In genomic region chr17:48819703-48820102, GRCm38 (mm10) we compare ENCODE assay signal across 26 mouse cellular contexts.
A peak's percentile ranks its signal among the peaks of the same experiment; 100 is the strongest.
DNase-seq lines count a peak whose midpoint lies in the region; ATAC-seq and TF ChIP-seq lines count a peak whose summit lies in the region.
"Had no signal": no experiment of that assay in that cellular context is flagged by ENCODE, and none has a peak within 500 bp of the region (broad histone marks: within the 10 kb centered on the region; RNA-seq: fewer than 3 reads in every experiment).

No protein-coding gene starts in this region.

- no peaks in the 10 kb centered on the region for H3K9me3 ChIP-seq in limb, embryonic 14.5 days (ENCODE audit: control insufficient read depth, low read length)
- H3K9me3 ChIP-seq in limb, embryonic 10.5 days (replicated peaks): no peaks in the 10 kb centered on the region
- no peaks in the 10 kb centered on the region for H3K9me3 ChIP-seq in lung, embryonic 16.5 days (ENCODE audit: control insufficient read depth, low read length)
- H3K9me3 ChIP-seq: embryonic facial prominence, embryonic 13.5 days; forebrain, embryonic 10.5 days; forebrain, embryonic 13.5 days; heart, embryonic 13.5 days had no signal

- TF ChIP-seq POLR2A in limb, embryonic 14.5 days (IDR thresholded peaks at IDR 0.05; ENCODE audit: borderline replicate concordance, extremely low read depth, insufficient read depth, insufficient read length): no peak

- H3K36me3 ChIP-seq in limb, embryonic 14.5 days (ENCODE audit: control insufficient read depth, insufficient read depth, low read length): no peaks in the 10 kb centered on the region
- H3K36me3 ChIP-seq in limb, embryonic 10.5 days: no peaks in the 10 kb centered on the region
- H3K36me3 ChIP-seq in lung, embryonic 16.5 days (ENCODE audit: control insufficient read depth, insufficient read depth, low read length): no peaks in the 10 kb centered on the region
- H3K36me3 ChIP-seq: embryonic facial prominence, embryonic 13.5 days; forebrain, embryonic 10.5 days; heart, embryonic 13.5 days had no signal

- peak; percentile 12 for DNase-seq in limb, embryonic 14.5 days (ENCODE audit: low spot score)
- no peak for DNase-seq in limb, embryonic 10.5 days (ENCODE audit: low spot score)
- DNase-seq in lung, postnatal 14 days: no peak
- DNase-seq in forelimb bud, embryonic 11.5 days (ENCODE audit: low read depth, low spot score): peak; percentile 11
- DNase-seq in hindlimb bud, embryonic 11.5 days (ENCODE audit: extremely low spot score, low read depth, low spot score): peak; percentile 2
- DNase-seq in layer of hippocampus, adult 8-10 months (ENCODE audit: low spot score in 2 of 2): no peak
- DNase-seq: adrenal gland, adult 2 months; adrenal gland, postnatal 14 days; cerebellum, adult 11 months; cerebellum, adult 2 months; cerebellum, adult 9-11 months; cerebellum, postnatal 25 days; gastrocnemius, adult 2 months; gastrocnemius, postnatal 14 days; heart, adult 18-20 months; heart, postnatal 14 days; heart, postnatal 4 days had no signal

- H3K4me2 ChIP-seq in limb, embryonic 14.5 days (replicated peaks; ENCODE audit: low read depth, low read length, severe bottlenecking): no peak overlapping the region
- no peak overlapping the region for H3K4me2 ChIP-seq in lung, embryonic 16.5 days (ENCODE audit: low read depth, low read length)
- H3K4me2 ChIP-seq: embryonic facial prominence, embryonic 13.5 days; forebrain, embryonic 13.5 days; heart, embryonic 13.5 days; hindbrain, embryonic 14.5 days had no signal

- H3K27ac ChIP-seq in limb, embryonic 14.5 days (replicated peaks; ENCODE audit: low read depth, low read length): no peak overlapping the region
- H3K27ac ChIP-seq in limb, embryonic 10.5 days: no peak overlapping the region
- H3K27ac ChIP-seq in lung, embryonic 16.5 days (ENCODE audit: low read length): peak overlapping the region; percentile 85
- H3K27ac ChIP-seq: embryonic facial prominence, embryonic 13.5 days; forebrain, embryonic 13.5 days; gastrocnemius, adult 2 months; heart, embryonic 13.5 days; hindbrain, embryonic 14.5 days; hindbrain, postnatal 0 days had no signal

- H3K4me3 ChIP-seq in limb, embryonic 14.5 days (replicated peaks; ENCODE audit: low read length): no peak overlapping the region
- no peak overlapping the region for H3K4me3 ChIP-seq in limb, embryonic 10.5 days
- no peak overlapping the region for H3K4me3 ChIP-seq in lung, embryonic 16.5 days (ENCODE audit: low read length)
- H3K4me3 ChIP-seq: embryonic facial prominence, embryonic 13.5 days; forebrain, embryonic 10.5 days; forebrain, embryonic 13.5 days; gastrocnemius, adult 2 months; heart, embryonic 13.5 days had no signal

- 64% methylated on average over 1 of the region's 1 CpGs for whole genome bisulfite sequencing in limb, embryonic 14.5 days
- WGBS in limb, embryonic 10.5 days: 84% methylated on average over 1 of the region's 1 CpGs
- 58% methylated on average over 1 of the region's 1 CpGs for WGBS in lung, embryonic 16.5 days

- ATAC-seq in limb, embryonic 14.5 days (ENCODE audit: low FRiP score, low read depth): no peak
- ATAC-seq in lung, embryonic 16.5 days (ENCODE audit: low read depth): peak; percentile 70
- ATAC-seq: CD4-positive, CD25-positive, alpha-beta regulatory T cell, adult 4 months; forebrain, embryonic 13.5 days; forebrain, embryonic 16.5 days; hindbrain, postnatal 0 days had no signal

- no peak overlapping the region for H3K9ac ChIP-seq in limb, embryonic 14.5 days (ENCODE audit: low read depth, low read length, severe bottlenecking)
- no peak overlapping the region for H3K9ac ChIP-seq in lung, embryonic 16.5 days (ENCODE audit: low read length)
- H3K9ac ChIP-seq: embryonic facial prominence, embryonic 13.5 days; forebrain, embryonic 13.5 days; heart, embryonic 13.5 days; hindbrain, embryonic 14.5 days had no signal

- no peaks in the 10 kb centered on the region for H3K27me3 ChIP-seq in limb, embryonic 14.5 days (ENCODE audit: control insufficient read depth, insufficient read depth, low read length)
- H3K27me3 ChIP-seq in limb, embryonic 10.5 days (ENCODE audit: low read depth, poor library complexity, severe bottlenecking): no peaks in the 10 kb centered on the region
- H3K27me3 ChIP-seq in lung, embryonic 16.5 days (ENCODE audit: control insufficient read depth, insufficient read depth, low read depth, low read length): no peaks in the 10 kb centered on the region
- H3K27me3 ChIP-seq: embryonic facial prominence, embryonic 13.5 days; forebrain, embryonic 13.5 days; heart, embryonic 13.5 days had no signal

- no peaks in the 10 kb centered on the region for H3K4me1 ChIP-seq in limb, embryonic 14.5 days (ENCODE audit: control insufficient read depth, insufficient read depth, low read length)
- no peaks in the 10 kb centered on the region for H3K4me1 ChIP-seq in limb, embryonic 10.5 days
- no peaks in the 10 kb centered on the region; the same call in none of the 2 replicates for H3K4me1 ChIP-seq in lung, embryonic 16.5 days (replicated peaks; ENCODE audit: control insufficient read depth, insufficient read depth, low read length)

Comparison
In these comparisons a context has a peak if more than half of its experiments do, and no peak if none do; other contexts are left out.
1. DNase-seq: peak in limb, embryonic 14.5 days (single experiment), forelimb bud, embryonic 11.5 days (single experiment) and hindlimb bud, embryonic 11.5 days (single experiment); none in limb, embryonic 10.5 days (single experiment), lung, postnatal 14 days (single experiment) and layer of hippocampus, adult 8-10 months (0 of 2).